In genomic region chr13:95617082-95617670, GRCm38 (mm10) we compare ENCODE assay signal across 8 mouse cellular contexts. TPM values are rescaled to one million over a fixed set of nuclear protein-coding genes. Genes with fewer than 3 reads are reported as not detected.
DNase-seq lines count a peak whose midpoint lies in the region; ATAC-seq lines count a peak whose summit lies in the region.

No protein-coding gene starts in this region.

- no peak for ATAC-seq in lung, embryonic 15.5 days (ENCODE audit: borderline replicate concordance, extremely low read depth, low FRiP score, low TSS enrichment)
- no peak for ATAC-seq in embryonic facial prominence, embryonic 11.5 days (replicated peaks; ENCODE audit: insufficient number of reproducible peaks, low FRiP score, low TSS enrichment, low read depth)
- ATAC-seq in inflammation-experienced regulatory T-cells, adult 6 months, result peak; percentile 41

- no peak for DNase-seq in lung, postnatal 10 days
- peak; percentile 46 for DNase-seq in embryonic facial prominence, embryonic 11.5 days (ENCODE audit: low spot score)
- peak; percentile 45 for DNase-seq in naive thymus-derived CD4-positive, alpha-beta T cell, adult 2 months (ENCODE audit: low read depth)
- no peak for DNase-seq in frontal cortex, postnatal 36 days (ENCODE audit: low spot score in 2 of 2)
- DNase-seq in gastrocnemius, postnatal 4 days (ENCODE audit: low spot score in 2 of 2), result no peak
- no peak for DNase-seq in left cerebral cortex, postnatal 25 days (ENCODE audit: low spot score in 2 of 2)

- peak overlapping the region; percentile 66 for H3K4me2 ChIP-seq in lung, embryonic 15.5 days
- H3K4me2 ChIP-seq in embryonic facial prominence, embryonic 11.5 days (ENCODE audit: low read depth, low read length), result peak overlapping the region; percentile 65

- H3K27ac ChIP-seq in lung, embryonic 15.5 days, result 0 out of 2 replicates have a peak overlapping the region, but pooled peaks have one; percentile 7
- H3K27ac ChIP-seq in embryonic facial prominence, embryonic 11.5 days (replicated peaks; ENCODE audit: low read depth, low read length), result no peak overlapping the region; the same call in none of the 2 replicates

- H3K27me3 ChIP-seq in lung, embryonic 15.5 days, result no peaks in the 10 kb centered on the region
- H3K27me3 ChIP-seq in embryonic facial prominence, embryonic 11.5 days (ENCODE audit: control insufficient read depth, insufficient read depth, low read length), result no peaks in the 10 kb centered on the region

- H3K36me3 ChIP-seq in lung, embryonic 15.5 days, result peaks cover 2% of the 10 kb centered on the region; the same call in 1 of the 2 replicates
- H3K36me3 ChIP-seq in embryonic facial prominence, embryonic 11.5 days (replicated peaks; ENCODE audit: control insufficient read depth, insufficient read depth, low read depth, low read length), result no peaks in the 10 kb centered on the region

- intact Hi-C loops in left cerebral cortex, postnatal 25 days (cut with DNase I), result no loop called here

- peak overlapping the region; percentile 75 for H3K4me3 ChIP-seq in lung, embryonic 15.5 days
- H3K4me3 ChIP-seq in embryonic facial prominence, embryonic 11.5 days (ENCODE audit: low read depth, low read length), result peak overlapping the region; percentile 87

- H3K9ac ChIP-seq in lung, embryonic 15.5 days, result peak overlapping the region; percentile 89
- peak overlapping the region; percentile 91 for H3K9ac ChIP-seq in embryonic facial prominence, embryonic 11.5 days (replicated peaks; ENCODE audit: low read length)

- peaks cover 34% of the 10 kb centered on the region for H3K4me1 ChIP-seq in lung, embryonic 15.5 days
- peaks cover 6% of the 10 kb centered on the region; the same call in 1 of the 2 replicates for H3K4me1 ChIP-seq in embryonic facial prominence, embryonic 11.5 days (ENCODE audit: control insufficient read depth, insufficient read depth, low read length)

- WGBS in lung, embryonic 15.5 days, result 2% methylated on average over 17 of the region's 17 CpGs
- WGBS in embryonic facial prominence, embryonic 11.5 days, result 8% methylated on average over 17 of the region's 17 CpGs

- no peaks in the 10 kb centered on the region for H3K9me3 ChIP-seq in lung, embryonic 15.5 days
- H3K9me3 ChIP-seq in embryonic facial prominence, embryonic 11.5 days (replicated peaks; ENCODE audit: control insufficient read depth, low read length), result no peaks in the 10 kb centered on the region

RNA-seq across cellular contexts. Expression of gene F2r, which starts 1.1 kb away (rescaled TPM):
- polyA plus RNA-seq in lung, embryonic 15.5 days (2015; fragmentation: Nextera tagmentation; extraction: Ambion mirVana), result 106 and 114 TPM in 2 replicates
- 133 and 144 TPM in 2 replicates for polyA plus RNA-seq in embryonic facial prominence, embryonic 11.5 days (2014; fragmentation: Nextera tagmentation; extraction: Ambion mirVana)
- 10 to 100 TPM; 34.3 TPM for polyA plus RNA-seq in inflammation-experienced regulatory T-cells, adult 6 months (2017; shearing (Covaris generic))
- 10 to 100 TPM; 30.2 to 33.2 TPM for total RNA-seq in gastrocnemius, postnatal 4 days (2021)
- total RNA-seq in left cerebral cortex, postnatal 25 days (2021), result 1 to 10 TPM; 3.7 to 4.0 TPM

Comparison
In these comparisons a context has a peak if more than half of its experiments do, and no peak if none do; other contexts are left out.
1. DNase-seq: peak in embryonic facial prominence, embryonic 11.5 days (single experiment) and naive thymus-derived CD4-positive, alpha-beta T cell, adult 2 months (single experiment); none in lung, postnatal 10 days (single experiment), frontal cortex, postnatal 36 days (0 of 2), gastrocnemius, postnatal 4 days (0 of 2) and left cerebral cortex, postnatal 25 days (0 of 2).